Mouse (Mus musculus) left cerebral cortex, postnatal 10 days (tissue): ENCODE measurements at regions not wholly inside any gene's neighbourhood (a gene's known extent, or its start where the extent isn't known, plus 50 kb on each side); places are given as distances from the start of the nearest gene placed in this dataset.

Experiments
- DNase-seq, 2 experiments: peaks; one replicate each; pipeline ENCODE4 v3.0.0; 2021 to 2022; ENCODE audit warnings: low spot score in 2 of 2, mixed read lengths in 1 of 2; ENCODE audit errors: extremely low spot score in 1 of 2
- intact Hi-C: fragments of 180-260 bp; cut with DNase I; formaldehyde crosslinking; loops from one replicate; pipeline ENCODE4 v1.15.1; 2025

- DNase-seq = no peak
- intact Hi-C loops = no loop called here
Observed at GRCm38 (mm10) chr8:116452806-116453205, 52.0 kb upstream of the Dynlrb2 start.

- intact Hi-C loops = no loop called here
- DNase-seq = no peak
Observed at GRCm38 (mm10) chr8:116451397-116451796, 53.4 kb upstream of the Dynlrb2 start.

- intact Hi-C loops = no loop called here
Observed at GRCm38 (mm10) chr8:116447452-116447851, 57.3 kb upstream of the Dynlrb2 start.

GRCm38 (mm10) chr8:116442827-116443226 lies 61.9 kb upstream of the Dynlrb2 start:
- intact Hi-C loops = no loop called here

More at GRCm38 (mm10) chr8:116447452-116447851, 57.3 kb upstream of the Dynlrb2 start:
- DNase-seq = no peak

GRCm38 (mm10) chr8:116438895-116439294 lies 65.9 kb upstream of the Dynlrb2 start:
- intact Hi-C loops = loop anchor here (2.0 to 10.0 kb wide), 4 partner anchors 727 to 1987 kb away; no protein-coding TSS in a partner anchor
- peak; percentile 68 to 75 for DNase-seq

More at GRCm38 (mm10) chr8:116442827-116443226, 61.9 kb upstream of the Dynlrb2 start:
- no peak for DNase-seq

GRCm38 (mm10) chr8:116435268-116435980 lies 69.3 kb upstream of the Dynlrb2 start:
- DNase-seq = no peak
- intact Hi-C loops = loop anchor here (5.0 to 10.0 kb wide), 3 partner anchors 723 to 1983 kb away; no protein-coding TSS in a partner anchor

GRCm38 (mm10) chr8:116430051-116430450 lies 74.7 kb upstream of the Dynlrb2 start:
- intact Hi-C loops = loop anchor here (10.0 kb wide), 1 partner anchor 1665 kb away; no protein-coding TSS in a partner anchor
- DNase-seq = no peak

GRCm38 (mm10) chr8:116429649-116430048 lies 75.1 kb upstream of the Dynlrb2 start:
- intact Hi-C loops = loop anchor here (10.0 kb wide), 1 partner anchor 1665 kb away; no protein-coding TSS in a partner anchor
- DNase-seq = no peak

GRCm38 (mm10) chr8:116422826-116423225 lies 81.9 kb upstream of the Dynlrb2 start:
- no peak for DNase-seq

GRCm38 (mm10) chr8:116412703-116413102 lies 92.1 kb upstream of the Dynlrb2 start:
- DNase-seq = no peak
- intact Hi-C loops = no loop called here

More at GRCm38 (mm10) chr8:116422826-116423225, 81.9 kb upstream of the Dynlrb2 start:
- intact Hi-C loops = no loop called here

- no peak for DNase-seq
- intact Hi-C loops = no loop called here
Observed at GRCm38 (mm10) chr8:116410041-116410440, 94.7 kb upstream of the Dynlrb2 start.

GRCm38 (mm10) chr8:116409011-116409410 lies 95.8 kb upstream of the Dynlrb2 start:
- DNase-seq = no peak
- intact Hi-C loops = no loop called here

- no peak for DNase-seq
- intact Hi-C loops = no loop called here
Observed at GRCm38 (mm10) chr8:116404571-116404970, 100.2 kb upstream of the Dynlrb2 start.

GRCm38 (mm10) chr8:116403366-116403765 lies 101.4 kb upstream of the Dynlrb2 start:
- DNase-seq = no peak
- intact Hi-C loops = no loop called here

GRCm38 (mm10) chr8:116399452-116399851 lies 105.3 kb upstream of the Dynlrb2 start:
- intact Hi-C loops = no loop called here
- DNase-seq = no peak

- DNase-seq = no peak
- intact Hi-C loops = no loop called here
Observed at GRCm38 (mm10) chr8:116398565-116399205, 106.1 kb upstream of the Dynlrb2 start.

GRCm38 (mm10) chr8:116385193-116385955 lies 119.4 kb upstream of the Dynlrb2 start:
- DNase-seq = no peak
- intact Hi-C loops = no loop called here

- no peak for DNase-seq
- intact Hi-C loops = no loop called here
Observed at GRCm38 (mm10) chr8:116384418-116385089, 120.2 kb upstream of the Dynlrb2 start.
